Mouse (Mus musculus) Muller cell, postnatal 12 days (primary cell): ENCODE data around the gene Chst8.

Source experiments
- DNase-seq: peaks from one replicate; pipeline ENCODE4 v3.0.0-alpha.2; 2015; ENCODE audit errors: inconsistent ontology term

The Chst8 gene

GRCm38 (mm10) chr7:34630211-34631085, 182.1 kb downstream of the Chst8 start:
- peak; percentile 98 for DNase-seq

- DNase-seq: no peak
Observed at GRCm38 (mm10) chr7:34629702-34630210, 182.8 kb downstream of the Chst8 start.
